Mouse (Mus musculus) MEL (cell line): ENCODE results near the gene Gprasp1. TPM values are rescaled to one million over a fixed set of nuclear protein-coding genes. Genes with fewer than 3 reads are reported as not detected.
"Not testable (repeated sequence)": the region's sequence is repeated elsewhere in the genome, so short reads cannot be mapped to it uniquely, and the experiment has no call there.

ENCODE experiments used
- DNase-seq: peaks from one replicate; pipeline ENCODE4 v3.0.0; 2011; ENCODE audit warnings: low read depth, low spot score
- H3K27ac ChIP-seq: 2 replicates; pipeline ENCODE4 v1.5.1; 2012; ENCODE audit warnings: low read depth, mild to moderate bottlenecking, control low read depth, low read length, moderate library complexity; ENCODE audit not compliant: control insufficient read depth
- H3K27me3 ChIP-seq, 2 experiments: fragments of 150-350 bp in 1 of 2; sonication (generic) in 1 of 2; 2 replicates each; pipeline ENCODE4 v1.6.1; 2012; ENCODE audit warnings: low read length in 2 of 2, mild to moderate bottlenecking in 2 of 2, improper control_type of control experiment in 1 of 2, moderate library complexity in 1 of 2; ENCODE audit not compliant: insufficient read depth in 2 of 2, control insufficient read depth in 1 of 2
- H3K36me3 ChIP-seq, 2 experiments: 2 replicates each; pipeline ENCODE4 v1.6.1; 2012 to 2014; ENCODE audit warnings: low read length in 2 of 2, improper control_type of control experiment in 1 of 2, inconsistent platforms in 1 of 2, mild to moderate bottlenecking in 1 of 2; ENCODE audit not compliant: insufficient read depth in 2 of 2, control insufficient read depth in 1 of 2
- H3K4me1 ChIP-seq, 2 experiments: fragments of 150-350 bp in 1 of 2; sonication (generic) in 1 of 2; 2 replicates each; pipeline ENCODE4 v1.6.1; 2012; ENCODE audit warnings: low read length in 2 of 2, improper control_type of control experiment in 1 of 2, mild to moderate bottlenecking in 1 of 2; ENCODE audit not compliant: insufficient read depth in 2 of 2, control insufficient read depth in 1 of 2
- H3K4me3 ChIP-seq, 2 experiments: fragments of 150-350 bp in 1 of 2; sonication (generic) in 1 of 2; 2 replicates each; pipeline ENCODE4 v1.5.1; 2012; ENCODE audit warnings: low read depth in 2 of 2, low read length in 2 of 2, mild to moderate bottlenecking in 2 of 2, moderate library complexity in 2 of 2, control low read depth in 1 of 2, improper control_type of control experiment in 1 of 2; ENCODE audit not compliant: control insufficient read depth in 1 of 2, insufficient read depth in 1 of 2
- H3K79me2 ChIP-seq: 2 replicates; pipeline ENCODE4 v1.6.1; 2012; ENCODE audit warnings: mild to moderate bottlenecking, low read length, moderate library complexity; ENCODE audit not compliant: control insufficient read depth, poor library complexity, insufficient read depth
- H3K9ac ChIP-seq: 2 replicates; pipeline ENCODE4 v1.6.1; 2012; ENCODE audit warnings: low read depth, mild to moderate bottlenecking, control low read depth, low read length, moderate library complexity; ENCODE audit not compliant: control insufficient read depth, poor library complexity, severe bottlenecking
- H3K9me3 ChIP-seq: fragments of 150-350 bp; sonication (generic); replicated peaks from 2 replicates; pipeline ENCODE4 v1.6.1; 2012; ENCODE audit warnings: mild to moderate bottlenecking, low read length, improper control_type of control experiment, moderate library complexity; ENCODE audit not compliant: insufficient read depth
- CTCF ChIP-seq, 3 experiments: IDR thresholded peaks in 2 of 3; conservative IDR thresholded peaks in 1 of 3; 2 replicates each; pipeline ENCODE4 v1.5.1; 2011 to 2012; ENCODE audit warnings: low read length in 3 of 3, low read depth in 2 of 3, mild to moderate bottlenecking in 2 of 3, improper control_type of control experiment in 1 of 3, inconsistent platforms in 1 of 3, mixed read lengths in 1 of 3, moderate library complexity in 1 of 3; ENCODE audit not compliant: control insufficient read depth in 1 of 3, insufficient read depth in 1 of 3, poor library complexity in 1 of 3, severe bottlenecking in 1 of 3
- E2F4 ChIP-seq: IDR thresholded peaks from 2 replicates; pipeline ENCODE4 v1.6.1; 2011; ENCODE audit warnings: low read depth, low read length, improper control_type of control experiment, borderline replicate concordance
- ELF1 ChIP-seq: IDR thresholded peaks from 2 replicates; pipeline ENCODE4 v1.6.1; 2014; ENCODE audit warnings: low read depth, mild to moderate bottlenecking, inconsistent platforms, low read length, improper control_type of control experiment, moderate library complexity
- EP300 ChIP-seq, 2 experiments: IDR thresholded peaks; 2 replicates each; pipeline ENCODE4 v1.6.1; 2011; ENCODE audit warnings: improper control_type of control experiment in 2 of 2, low read length in 2 of 2, low read depth in 1 of 2, mild to moderate bottlenecking in 1 of 2
- KAT2A ChIP-seq: conservative IDR thresholded peaks from 2 replicates; pipeline ENCODE4 v1.6.1; 2012; ENCODE audit warnings: low read depth, low read length, improper control_type of control experiment, inconsistent platforms
- MAFK ChIP-seq: IDR thresholded peaks from 2 replicates; pipeline ENCODE4 v1.6.1; 2011; ENCODE audit warnings: low read depth, mild to moderate bottlenecking, low read length, improper control_type of control experiment, borderline replicate concordance
- MAZ ChIP-seq: IDR thresholded peaks from 2 replicates; pipeline ENCODE4 v1.6.1; 2012; ENCODE audit warnings: low read depth, mild to moderate bottlenecking, inconsistent platforms, low read length, improper control_type of control experiment
- MXI1 ChIP-seq: IDR thresholded peaks from 2 replicates; pipeline ENCODE4 v1.6.1; 2011; ENCODE audit warnings: mild to moderate bottlenecking, low read depth, low read length, improper control_type of control experiment
- NELFE ChIP-seq: IDR thresholded peaks from 2 replicates; pipeline ENCODE4 v1.6.1; 2011; ENCODE audit warnings: low read depth, low read length, improper control_type of control experiment
- NRF1 ChIP-seq: IDR thresholded peaks from 2 replicates; pipeline ENCODE4 v1.6.1; 2014; ENCODE audit warnings: low read depth, mild to moderate bottlenecking, inconsistent platforms, low read length, improper control_type of control experiment, moderate library complexity; ENCODE audit not compliant: poor library complexity, insufficient read depth, severe bottlenecking
- POLR2A ChIP-seq, 2 experiments: IDR thresholded peaks; 2 replicates each; pipeline ENCODE4 v1.6.1; 2011 to 2012; ENCODE audit warnings: low read length in 2 of 2, mild to moderate bottlenecking in 2 of 2, control low read depth in 1 of 2, improper control_type of control experiment in 1 of 2, low read depth in 1 of 2, moderate library complexity in 1 of 2; ENCODE audit not compliant: control insufficient read depth in 1 of 2, insufficient read depth in 1 of 2, poor library complexity in 1 of 2
- RAD21 ChIP-seq: IDR thresholded peaks from 2 replicates; pipeline ENCODE4 v1.6.1; 2011; ENCODE audit warnings: mild to moderate bottlenecking, low read depth, low read length, improper control_type of control experiment
- RCOR1 ChIP-seq: IDR thresholded peaks from 2 replicates; pipeline ENCODE4 v1.6.1; 2012; ENCODE audit warnings: low read depth, mild to moderate bottlenecking, inconsistent platforms, low read length, improper control_type of control experiment
- SMC3 ChIP-seq: IDR thresholded peaks from 2 replicates; pipeline ENCODE4 v1.6.1; 2011; ENCODE audit warnings: low read depth, low read length, improper control_type of control experiment
- TAL1 ChIP-seq: IDR thresholded peaks from 2 replicates; pipeline ENCODE4 v1.6.1; 2012; ENCODE audit warnings: mild to moderate bottlenecking, inconsistent platforms, low read length, moderate library complexity, mixed read lengths
- TCF12 ChIP-seq: IDR thresholded peaks from 2 replicates; pipeline ENCODE4 v1.6.1; 2014; ENCODE audit warnings: low read depth, mild to moderate bottlenecking, inconsistent platforms, low read length, improper control_type of control experiment, moderate library complexity
- UBTF ChIP-seq: IDR thresholded peaks from 2 replicates; pipeline ENCODE4 v1.6.1; 2012; ENCODE audit warnings: low read depth, mild to moderate bottlenecking, inconsistent platforms, low read length, improper control_type of control experiment, moderate library complexity, borderline replicate concordance; ENCODE audit not compliant: insufficient read depth
- ZC3H11A ChIP-seq: IDR thresholded peaks from 2 replicates; pipeline ENCODE4 v1.6.1; 2012; ENCODE audit warnings: low read depth, mild to moderate bottlenecking, inconsistent platforms, low read length, improper control_type of control experiment
- polyA plus RNA-seq, 2 experiments: library from polyadenylated mRNA; stranded (reverse) in 1 of 2; unstranded in 1 of 2; fragments of >175 nt in 1 of 2; fragments of >200 nt in 1 of 2; gene quantifications; 2 replicates each; pipeline versions ENCODE4 v1.2.1 to v1.2.4; 2012; ENCODE audit warnings: low replicate concordance in 2 of 2, low read depth in 1 of 2; ENCODE audit not compliant: insufficient read length in 2 of 2, insufficient read depth in 1 of 2, missing spikeins in 1 of 2
- total RNA-seq: library from RNA; depleted of rRNA; stranded (reverse); fragments of 300-350 nt; gene quantifications from 2 replicates; pipeline ENCODE4 v1.2.3, GENCODE M21; 2012

Gprasp1 gene
- total and polyA plus RNA-seq, 3 experiments: 13.8 to 25.0 TPM; not detected in 1

DNA sequence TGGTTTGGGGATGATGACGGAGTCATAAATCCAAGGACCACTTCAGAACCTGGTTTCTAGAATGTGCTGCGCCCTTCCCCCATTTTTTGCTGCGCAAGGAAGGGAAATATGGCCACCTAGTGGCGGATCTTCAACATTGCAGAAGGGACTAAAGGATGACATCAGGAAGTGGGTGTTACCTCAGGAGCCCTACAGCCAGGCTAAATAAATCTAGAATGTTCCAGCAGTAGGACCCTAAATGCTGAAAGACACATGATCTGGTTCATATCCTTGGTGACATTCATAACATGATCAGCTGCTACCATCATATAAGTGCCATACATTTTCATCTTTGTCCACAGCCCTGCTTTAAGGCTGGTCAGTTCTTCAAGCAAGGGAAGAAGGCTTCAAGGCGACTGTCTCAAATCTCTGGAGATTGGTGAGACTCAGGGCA is 54.7 kb downstream of the Gprasp1 start, which contains the start of gene Bhlhb9:
Gene Bhlhb9, plus strand, starts transcription at position 383 of the 433 bp plus-strand sequence.
- not testable (repeated sequence) for H3K36me3 ChIP-seq, H3K79me2 ChIP-seq
- TF ChIP-seq CTCF (IDR thresholded peaks at IDR 0.05 in 2 of 3, conservative IDR thresholded peaks at IDR 0.05 in 1 of 3; ENCODE audit: control insufficient read depth in 1 of 3, insufficient read depth in 1 of 3, low read depth in 2 of 3, low read length in 3 of 3, poor library complexity in 1 of 3, severe bottlenecking in 1 of 3) (peak; percentile 38 to 51 (median 45)), RAD21 (peak; percentile 45), SMC3 (peak; percentile 43)
- TF ChIP-seq, all 39 proteins: peak for 3; not testable (repeated sequence) for 36
- H3K9ac ChIP-seq, H3K27me3 ChIP-seq, H3K9me3 ChIP-seq, H3K4me1 ChIP-seq, H3K27ac ChIP-seq, H3K4me3 ChIP-seq: not testable (repeated sequence)
- peak; percentile 72 for DNase-seq

DNA sequence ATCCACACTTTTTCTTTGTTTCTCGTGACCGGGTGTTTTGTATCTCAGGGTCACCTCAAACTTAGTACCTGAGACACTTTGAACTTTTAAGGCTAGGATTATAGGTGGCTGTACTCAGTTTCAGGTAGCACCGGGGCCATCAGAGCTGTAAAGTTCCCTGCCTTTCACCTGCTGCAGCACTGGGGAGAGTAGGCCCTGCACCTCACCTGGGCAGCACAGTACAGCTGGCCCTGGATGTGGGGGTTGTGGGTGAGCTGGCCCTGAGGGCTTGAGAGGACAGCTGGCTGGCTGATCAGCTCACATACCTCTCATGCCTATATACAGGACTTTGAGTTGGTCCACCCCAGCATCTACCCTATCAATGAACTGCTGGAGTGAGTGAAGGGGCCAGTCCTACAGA is 61.6 kb downstream of the Gprasp1 start:
- H3K36me3 ChIP-seq: no peaks in the 10 kb centered on the region
- H3K27ac ChIP-seq: no peak overlapping the region
- no peak overlapping the region for H3K4me3 ChIP-seq
- H3K79me2 ChIP-seq: no peaks in the 10 kb centered on the region
- no peak for TF ChIP-seq POLR2A (IDR thresholded peaks at IDR 0.05; ENCODE audit: control insufficient read depth in 1 of 2, insufficient read depth in 1 of 2, low read depth in 1 of 2, low read length in 2 of 2, poor library complexity in 1 of 2)
- no peak for TF ChIP-seq TAL1
- no peak for TF ChIP-seq NELFE
- TF ChIP-seq TCF12: no peak
- TF ChIP-seq MXI1: no peak
- TF ChIP-seq MAFK: no peak
- no peaks in the 10 kb centered on the region for H3K27me3 ChIP-seq
- H3K9me3 ChIP-seq: no peaks in the 10 kb centered on the region
- no peak for DNase-seq
- no peaks in the 10 kb centered on the region for H3K4me1 ChIP-seq
- H3K9ac ChIP-seq: no peak overlapping the region

DNA sequence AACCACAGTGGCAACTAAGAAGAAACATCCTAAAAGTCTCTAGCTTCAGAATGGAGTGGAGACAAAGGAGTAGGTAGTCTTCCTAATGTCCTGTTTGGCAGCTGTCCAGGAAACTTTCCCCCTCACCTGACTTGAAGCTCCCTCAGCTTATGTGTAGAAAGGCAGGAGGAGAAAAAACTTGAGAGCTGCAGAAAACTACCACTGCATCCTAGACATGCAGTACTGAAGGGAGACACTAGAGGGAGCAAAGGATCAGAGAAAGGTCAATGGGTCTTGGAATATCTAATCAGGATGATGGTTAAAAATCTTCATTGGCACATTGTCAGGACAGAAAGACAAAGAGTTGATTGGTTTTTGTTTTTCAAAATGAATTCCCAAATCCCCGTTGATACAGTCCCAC is 63.2 kb downstream of the Gprasp1 start:
- DNase-seq: peak; percentile 52
- H3K27me3 ChIP-seq: no peaks in the 10 kb centered on the region
- no peaks in the 10 kb centered on the region for H3K9me3 ChIP-seq
- no peak overlapping the region for H3K4me3 ChIP-seq
- no peaks in the 10 kb centered on the region for H3K36me3 ChIP-seq
- no peak overlapping the region for H3K9ac ChIP-seq
- no peak overlapping the region for H3K27ac ChIP-seq
- H3K79me2 ChIP-seq: no peaks in the 10 kb centered on the region
- H3K4me1 ChIP-seq: no peaks in the 10 kb centered on the region
- TF ChIP-seq NRF1 (no peak), EP300 (IDR thresholded peaks at IDR 0.05; ENCODE audit: low read depth in 1 of 2, low read length in 2 of 2) (no peak), RCOR1 (no peak), KAT2A (no peak), TAL1 (no peak), CTCF (IDR thresholded peaks at IDR 0.05 in 2 of 3, conservative IDR thresholded peaks at IDR 0.05 in 1 of 3; ENCODE audit: control insufficient read depth in 1 of 3, insufficient read depth in 1 of 3, low read depth in 2 of 3, low read length in 3 of 3, poor library complexity in 1 of 3, severe bottlenecking in 1 of 3) (peak; percentile 31 to 88 (median 79)), ZC3H11A (peak; percentile 33), E2F4 (no peak), MAZ (no peak), RAD21 (peak; percentile 52), UBTF (no peak), ELF1 (no peak), SMC3 (peak; percentile 76)

DNA sequence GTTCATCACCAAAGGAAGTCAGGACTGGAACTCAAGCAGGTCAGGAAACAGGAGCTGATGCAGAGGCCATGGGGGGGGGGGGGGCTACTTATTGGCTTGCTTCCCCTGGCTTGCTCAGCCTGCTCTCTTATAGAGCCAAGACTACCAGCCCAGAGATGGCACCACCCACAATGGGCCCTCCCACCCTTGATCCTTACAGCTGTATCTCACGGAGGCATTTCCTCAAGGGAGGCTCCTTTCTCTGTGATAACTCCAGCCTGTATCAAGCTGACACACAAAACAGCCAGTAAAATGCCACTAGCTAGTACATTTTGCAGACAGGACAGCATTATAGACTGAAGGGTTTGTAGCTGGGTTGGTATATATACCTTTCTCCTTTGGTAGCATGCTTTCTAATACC is 93.4 kb downstream of the Gprasp1 start:
- not testable (repeated sequence) for H3K9ac ChIP-seq

More for the DNA sequence above, 93.4 kb downstream of the Gprasp1 start:
- not testable (repeated sequence) for H3K4me1 ChIP-seq, H3K79me2 ChIP-seq, H3K27ac ChIP-seq, H3K36me3 ChIP-seq, DNase-seq, H3K9me3 ChIP-seq, H3K27me3 ChIP-seq, H3K4me3 ChIP-seq
